Mouse (Mus musculus): ENCODE measurements around the gene Arhgap1. TPM values are rescaled to one million over a fixed set of nuclear protein-coding genes. Genes with fewer than 3 reads are reported as not detected.

The Arhgap1 gene
- 142 TPM for total RNA-seq (2023)

GRCm38 (mm10) chr2:91649553-91650359 is at the start of gene Arhgap1, which contains the start of gene Zfp408:
TSS of gene Arhgap1 (plus strand) at chr2:91649860.
TSS of gene Zfp408 (minus strand) at chr2:91649791.

GRCm38 (mm10) chr2:91636229-91636628 is 13.4 kb upstream of the Arhgap1 start, which contains the start of gene F2:
TSS of gene F2 (minus strand) at chr2:91636414.

GRCm38 (mm10) chr2:91710272-91711234 is 60.9 kb downstream of the Arhgap1 start, which contains the start of the genes Atg13 and Harbi1:
TSS of gene Atg13 (minus strand) at chr2:91710576.
TSS of gene Harbi1 (plus strand) at chr2:91710852.

Other genes starting within 250 kb of the Arhgap1 start
- 9.1 TPM for gene 1110051M20Rik, start 205.2 kb upstream of the Arhgap1 start, total RNA-seq (2023)
- 0.41 TPM for gene Lrp4, start 192.3 kb upstream of the Arhgap1 start, total RNA-seq (2023)
- 30.1 TPM for gene Ckap5, start 123.1 kb upstream of the Arhgap1 start, total RNA-seq (2023)
- gene F2, start 13.4 kb upstream of the Arhgap1 start, total RNA-seq (2023) = not detected
- 19.9 TPM for gene Zfp408, start 69 bp upstream of the Arhgap1 start, total RNA-seq (2023)
- 67.5 TPM for gene Atg13, start 60.7 kb downstream of the Arhgap1 start, total RNA-seq (2023)
- gene Harbi1, start 61.0 kb downstream of the Arhgap1 start, total RNA-seq (2023) = 7.9 TPM
- gene Ambra1, start 80.3 kb downstream of the Arhgap1 start, total RNA-seq (2023) = 70.7 TPM